Mouse (Mus musculus): ENCODE data around the gene Chst5. TPM values are rescaled to one million over a fixed set of nuclear protein-coding genes. Genes with fewer than 3 reads are reported as not detected.

Chst5 gene
- 0.97 and 1.1 TPM in 2 replicates for polyA plus RNA-seq (2014; fragmentation: Nextera tagmentation; extraction: Ambion mirVana)

GRCm38 (mm10) chr8:111909621-111910450, at the start of gene Chst5:
TSS of gene Chst5 (minus strand) at chr8:111910447.
- H3K4me1 ChIP-seq (ENCODE audit: control insufficient read depth, insufficient read depth, low read length), result 0 out of 2 replicates have a peak, but pooled peaks cover 3% of the 10 kb centered on the region
- H3K36me3 ChIP-seq (ENCODE audit: control insufficient read depth, insufficient read depth, low read length), result no peaks in the 10 kb centered on the region
- peaks cover 18% of the 10 kb centered on the region; the same call in 1 of the 2 replicates for H3K27me3 ChIP-seq (ENCODE audit: control insufficient read depth, insufficient read depth, low read length)
- peak within 1 kb of the TSS; percentile 77 for H3K4me2 ChIP-seq (replicated peaks; ENCODE audit: low read depth, low read length)
- peak; percentile 56 for ATAC-seq (ENCODE audit: low FRiP score, low TSS enrichment)
- 4% methylated on average over 44 of the region's 47 CpGs for WGBS
- H3K27ac ChIP-seq (ENCODE audit: low read depth, low read length), result no peak within 1 kb of the TSS
- H3K9me3 ChIP-seq (ENCODE audit: control insufficient read depth, low read length), result no peaks in the 10 kb centered on the region
- peak within 1 kb of the TSS; percentile 36 for H3K4me3 ChIP-seq (ENCODE audit: low read length)
- H3K9ac ChIP-seq (ENCODE audit: low read depth, low read length), result peak within 1 kb of the TSS; percentile 57

GRCm38 (mm10) chr8:111957231-111957630, 47.0 kb upstream of the Chst5 start:
- Histone ChIP-seq H3K9ac (ENCODE audit: low read depth, low read length) (no peak overlapping the region), H3K27me3 (ENCODE audit: control insufficient read depth, insufficient read depth, low read length) (no peaks in the 10 kb centered on the region), H3K27ac (ENCODE audit: low read depth, low read length) (no peak overlapping the region), H3K4me2 (replicated peaks; ENCODE audit: low read depth, low read length) (no peak overlapping the region), H3K9me3 (ENCODE audit: control insufficient read depth, low read length) (no peaks in the 10 kb centered on the region), H3K36me3 (ENCODE audit: control insufficient read depth, insufficient read depth, low read length) (peaks cover 31% of the 10 kb centered on the region), H3K4me3 (ENCODE audit: low read length) (no peak overlapping the region), H3K4me1 (ENCODE audit: control insufficient read depth, insufficient read depth, low read length) (no peaks in the 10 kb centered on the region)
- 96% methylated on average over 2 of the region's 2 CpGs for WGBS
- ATAC-seq (ENCODE audit: low FRiP score, low TSS enrichment), result no peak

GRCm38 (mm10) chr8:111955879-111956278, 45.6 kb upstream of the Chst5 start:
- ATAC-seq (ENCODE audit: low FRiP score, low TSS enrichment), result no peak
- Histone ChIP-seq H3K27ac (ENCODE audit: low read depth, low read length) (no peak overlapping the region), H3K4me1 (ENCODE audit: control insufficient read depth, insufficient read depth, low read length) (no peaks in the 10 kb centered on the region), H3K4me2 (replicated peaks; ENCODE audit: low read depth, low read length) (no peak overlapping the region), H3K27me3 (ENCODE audit: control insufficient read depth, insufficient read depth, low read length) (no peaks in the 10 kb centered on the region), H3K36me3 (ENCODE audit: control insufficient read depth, insufficient read depth, low read length) (peaks cover 38% of the 10 kb centered on the region), H3K9me3 (ENCODE audit: control insufficient read depth, low read length) (no peaks in the 10 kb centered on the region), H3K9ac (ENCODE audit: low read depth, low read length) (no peak overlapping the region), H3K4me3 (ENCODE audit: low read length) (no peak overlapping the region)
- 89% methylated on average over 5 of the region's 5 CpGs for WGBS

GRCm38 (mm10) chr8:111954844-111955594, 44.8 kb upstream of the Chst5 start:
- ATAC-seq (ENCODE audit: low FRiP score, low TSS enrichment), result no peak
- H3K9me3 ChIP-seq (ENCODE audit: control insufficient read depth, low read length), result no peaks in the 10 kb centered on the region
- no peak overlapping the region for H3K9ac ChIP-seq (ENCODE audit: low read depth, low read length)
- H3K36me3 ChIP-seq (ENCODE audit: control insufficient read depth, insufficient read depth, low read length), result peaks cover 38% of the 10 kb centered on the region
- H3K4me2 ChIP-seq (replicated peaks; ENCODE audit: low read depth, low read length), result no peak overlapping the region
- H3K27ac ChIP-seq (ENCODE audit: low read depth, low read length), result no peak overlapping the region
- no peaks in the 10 kb centered on the region for H3K27me3 ChIP-seq (ENCODE audit: control insufficient read depth, insufficient read depth, low read length)
- no peak overlapping the region for H3K4me3 ChIP-seq (ENCODE audit: low read length)
- no peaks in the 10 kb centered on the region for H3K4me1 ChIP-seq (ENCODE audit: control insufficient read depth, insufficient read depth, low read length)
- WGBS, result 89% methylated on average over 4 of the region's 4 CpGs

- Histone ChIP-seq H3K4me1 (ENCODE audit: control insufficient read depth, insufficient read depth, low read length) (no peaks in the 10 kb centered on the region), H3K27me3 (ENCODE audit: control insufficient read depth, insufficient read depth, low read length) (no peaks in the 10 kb centered on the region), H3K9me3 (ENCODE audit: control insufficient read depth, low read length) (no peaks in the 10 kb centered on the region), H3K27ac (ENCODE audit: low read depth, low read length) (no peak overlapping the region), H3K4me3 (ENCODE audit: low read length) (no peak overlapping the region), H3K4me2 (replicated peaks; ENCODE audit: low read depth, low read length) (no peak overlapping the region), H3K36me3 (ENCODE audit: control insufficient read depth, insufficient read depth, low read length) (peaks cover 43% of the 10 kb centered on the region), H3K9ac (ENCODE audit: low read depth, low read length) (no peak overlapping the region)
- ATAC-seq (ENCODE audit: low FRiP score, low TSS enrichment), result no peak
- 94% methylated on average over 5 of the region's 5 CpGs for WGBS
Observed at GRCm38 (mm10) chr8:111951936-111952335, 41.7 kb upstream of the Chst5 start.

GRCm38 (mm10) chr8:111951317-111951716, 41.1 kb upstream of the Chst5 start:
- Histone ChIP-seq H3K27me3 (ENCODE audit: control insufficient read depth, insufficient read depth, low read length) (no peaks in the 10 kb centered on the region), H3K36me3 (ENCODE audit: control insufficient read depth, insufficient read depth, low read length) (peaks cover 44% of the 10 kb centered on the region), H3K4me3 (ENCODE audit: low read length) (no peak overlapping the region), H3K4me1 (ENCODE audit: control insufficient read depth, insufficient read depth, low read length) (no peaks in the 10 kb centered on the region), H3K4me2 (replicated peaks; ENCODE audit: low read depth, low read length) (no peak overlapping the region), H3K9me3 (ENCODE audit: control insufficient read depth, low read length) (no peaks in the 10 kb centered on the region), H3K9ac (ENCODE audit: low read depth, low read length) (no peak overlapping the region), H3K27ac (ENCODE audit: low read depth, low read length) (no peak overlapping the region)
- ATAC-seq (ENCODE audit: low FRiP score, low TSS enrichment), result no peak
- 95% methylated on average over 7 of the region's 7 CpGs for WGBS

- Histone ChIP-seq H3K36me3 (ENCODE audit: control insufficient read depth, insufficient read depth, low read length) (peaks cover 47% of the 10 kb centered on the region), H3K27me3 (ENCODE audit: control insufficient read depth, insufficient read depth, low read length) (no peaks in the 10 kb centered on the region), H3K9ac (ENCODE audit: low read depth, low read length) (no peak overlapping the region), H3K27ac (ENCODE audit: low read depth, low read length) (no peak overlapping the region), H3K4me3 (ENCODE audit: low read length) (no peak overlapping the region), H3K4me2 (replicated peaks; ENCODE audit: low read depth, low read length) (no peak overlapping the region), H3K9me3 (ENCODE audit: control insufficient read depth, low read length) (no peaks in the 10 kb centered on the region), H3K4me1 (ENCODE audit: control insufficient read depth, insufficient read depth, low read length) (no peaks in the 10 kb centered on the region)
- no peak for ATAC-seq (ENCODE audit: low FRiP score, low TSS enrichment)
- WGBS, result 88% methylated on average over 3 of the region's 3 CpGs
Observed at GRCm38 (mm10) chr8:111950846-111951245, 40.6 kb upstream of the Chst5 start.

GRCm38 (mm10) chr8:111947954-111948353, 37.7 kb upstream of the Chst5 start:
- no peak overlapping the region for H3K4me3 ChIP-seq (ENCODE audit: low read length)
- no peaks in the 10 kb centered on the region for H3K9me3 ChIP-seq (ENCODE audit: control insufficient read depth, low read length)
- no peak overlapping the region for H3K27ac ChIP-seq (ENCODE audit: low read depth, low read length)
- H3K27me3 ChIP-seq (ENCODE audit: control insufficient read depth, insufficient read depth, low read length), result no peaks in the 10 kb centered on the region
- no peak for ATAC-seq (ENCODE audit: low FRiP score, low TSS enrichment)
- 88% methylated on average over 8 of the region's 8 CpGs for WGBS
- no peaks in the 10 kb centered on the region for H3K4me1 ChIP-seq (ENCODE audit: control insufficient read depth, insufficient read depth, low read length)
- H3K4me2 ChIP-seq (replicated peaks; ENCODE audit: low read depth, low read length), result no peak overlapping the region
- peaks cover 54% of the 10 kb centered on the region for H3K36me3 ChIP-seq (ENCODE audit: control insufficient read depth, insufficient read depth, low read length)
- H3K9ac ChIP-seq (ENCODE audit: low read depth, low read length), result no peak overlapping the region

GRCm38 (mm10) chr8:111947144-111947543, 36.9 kb upstream of the Chst5 start:
- 87% methylated on average over 2 of the region's 2 CpGs for WGBS
- ATAC-seq (ENCODE audit: low FRiP score, low TSS enrichment), result no peak
- Histone ChIP-seq H3K4me1 (ENCODE audit: control insufficient read depth, insufficient read depth, low read length) (no peaks in the 10 kb centered on the region), H3K36me3 (ENCODE audit: control insufficient read depth, insufficient read depth, low read length) (peaks cover 57% of the 10 kb centered on the region), H3K27me3 (ENCODE audit: control insufficient read depth, insufficient read depth, low read length) (no peaks in the 10 kb centered on the region), H3K9ac (ENCODE audit: low read depth, low read length) (no peak overlapping the region), H3K9me3 (ENCODE audit: control insufficient read depth, low read length) (no peaks in the 10 kb centered on the region), H3K4me2 (replicated peaks; ENCODE audit: low read depth, low read length) (no peak overlapping the region), H3K4me3 (ENCODE audit: low read length) (no peak overlapping the region), H3K27ac (ENCODE audit: low read depth, low read length) (no peak overlapping the region)
